Mouse (Mus musculus) myocyte (in vitro differentiated cells): ENCODE measurements around the gene Mat1a. TPM values are rescaled to one million over a fixed set of nuclear protein-coding genes. Genes with fewer than 3 reads are reported as not detected.

Experiments used
- H3K27me3 ChIP-seq: one replicate; pipeline ENCODE4 v1.6.1; 2011; ENCODE audit not compliant: control insufficient read depth, insufficient read depth, insufficient read length
- H3K36me3 ChIP-seq: one replicate; pipeline ENCODE4 v1.6.1; 2011; ENCODE audit not compliant: control insufficient read depth, insufficient read depth
- H3K4me2 ChIP-seq: one replicate; pipeline ENCODE4 v1.6.1; 2011; ENCODE audit warnings: low read depth, control low read depth
- H3K4me3 ChIP-seq: one replicate; pipeline ENCODE4 v1.5.1; 2011; ENCODE audit warnings: mild to moderate bottlenecking, control low read depth, moderate library complexity
- H3K79me2 ChIP-seq: one replicate; pipeline ENCODE4 v1.6.1; 2011; ENCODE audit not compliant: control insufficient read depth, insufficient read depth
- H3ac ChIP-seq: one replicate; pipeline ENCODE4 v1.6.1; 2011; ENCODE audit not compliant: control insufficient read depth, insufficient read length
- CEBPB ChIP-seq: IDR thresholded peaks from 2 replicates; pipeline ENCODE4 v1.6.1; 2011; ENCODE audit warnings: mild to moderate bottlenecking, moderate library complexity; ENCODE audit not compliant: poor library complexity, insufficient read depth, severe bottlenecking
- E2F4 ChIP-seq: IDR thresholded peaks from one replicate; pipeline ENCODE4 v1.6.1; 2011; ENCODE audit warnings: mild to moderate bottlenecking, control low read depth, moderate library complexity; ENCODE audit not compliant: insufficient read depth
- MAX ChIP-seq: IDR thresholded peaks from one replicate; pipeline ENCODE4 v1.6.1; 2011; ENCODE audit warnings: low read depth, mild to moderate bottlenecking, control low read depth
- MYOD1 ChIP-seq, 3 experiments: IDR thresholded peaks; one replicate each; pipeline ENCODE4 v1.6.1; 2011; ENCODE audit warnings: control low read depth in 2 of 3, low read depth in 2 of 3, mild to moderate bottlenecking in 2 of 3, moderate library complexity in 1 of 3; ENCODE audit not compliant: insufficient read length in 2 of 3, control insufficient read depth in 1 of 3
- MYOG ChIP-seq, 3 experiments: IDR thresholded peaks; one replicate each; pipeline ENCODE4 v1.6.1; 2011; ENCODE audit warnings: control low read depth in 2 of 3, low read depth in 2 of 3, mild to moderate bottlenecking in 2 of 3; ENCODE audit not compliant: insufficient read length in 2 of 3, control insufficient read depth in 1 of 3, insufficient read depth in 1 of 3
- POLR2A ChIP-seq: IDR thresholded peaks from one replicate; pipeline ENCODE4 v1.6.1; 2011; ENCODE audit warnings: low read depth, mild to moderate bottlenecking, control low read depth, moderate library complexity; ENCODE audit not compliant: insufficient read length
- POLR2AphosphoS2 ChIP-seq: IDR thresholded peaks from one replicate; pipeline ENCODE4 v1.6.1; 2011; ENCODE audit warnings: low read depth, control low read depth; ENCODE audit not compliant: insufficient read length
- REST ChIP-seq: IDR thresholded peaks from one replicate; pipeline ENCODE4 v1.6.1; 2011; ENCODE audit warnings: mild to moderate bottlenecking, control low read depth, moderate library complexity; ENCODE audit not compliant: insufficient read depth, insufficient read length
- SRF ChIP-seq: IDR thresholded peaks from one replicate; pipeline ENCODE4 v1.6.1; 2011; ENCODE audit warnings: low read depth; ENCODE audit not compliant: control insufficient read depth, insufficient read length
- TCF12 ChIP-seq: IDR thresholded peaks from one replicate; pipeline ENCODE4 v1.6.1; 2011; ENCODE audit warnings: mild to moderate bottlenecking, control low read depth; ENCODE audit not compliant: poor library complexity, insufficient read depth, severe bottlenecking
- TCF3 ChIP-seq: IDR thresholded peaks from one replicate; pipeline ENCODE4 v1.6.1; 2011; ENCODE audit warnings: low read depth, control low read depth; ENCODE audit not compliant: insufficient read length
- USF1 ChIP-seq: IDR thresholded peaks from one replicate; pipeline ENCODE4 v1.6.1; 2011; ENCODE audit warnings: low read depth, mild to moderate bottlenecking, control low read depth, moderate library complexity
- polyA plus RNA-seq: library from polyadenylated mRNA; unstranded; fragments of >200 nt; fragmentation: generic; extraction: Trizol; gene quantifications from one replicate; pipeline ENCODE4 v1.2.1, GENCODE M21; 2012; ENCODE audit warnings: missing spikeins

Mat1a gene
- polyA plus RNA-seq, 1 experiment, result not detected

DNA sequence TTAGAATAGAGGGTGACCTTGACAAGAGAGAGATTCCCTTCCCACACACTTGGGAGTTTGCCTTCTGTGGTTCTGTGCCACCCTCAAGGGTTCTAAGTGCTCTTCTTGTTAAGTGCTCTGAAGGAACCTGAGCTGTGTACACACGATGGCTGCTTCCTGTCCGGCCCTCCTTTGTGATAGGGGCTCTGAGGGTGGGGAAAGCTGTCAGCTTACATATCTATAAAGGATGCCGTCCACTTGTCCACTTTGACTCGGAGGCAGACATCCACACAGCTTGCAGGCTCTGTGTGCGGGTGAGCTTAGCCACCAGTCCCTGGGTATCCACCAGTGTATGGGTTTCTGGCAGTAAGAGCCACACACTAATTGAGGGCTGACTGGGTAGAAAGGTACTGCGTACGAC is 26.7 kb downstream of the Mat1a start, which contains the start of gene Sftpa1:
Sftpa1 (plus strand) TSS at position 243 of the 400 bp plus-strand sequence.
- Histone ChIP-seq H3K36me3 (no peaks in the 10 kb centered on the region), H3K4me3 (no peak within 1 kb of the TSS), H3K4me2 (no peak within 1 kb of the TSS), H3K79me2 (no peaks in the 10 kb centered on the region), H3ac (no peak within 1 kb of the TSS), H3K27me3 (peaks cover 6% of the 10 kb centered on the region)
- TF ChIP-seq SRF (no peak), USF1 (no peak), MAX (no peak), TCF3 (no peak), POLR2A (no peak), REST (no peak), MYOG (IDR thresholded peaks at IDR 0.05; ENCODE audit: control insufficient read depth in 1 of 3, insufficient read depth in 1 of 3, insufficient read length in 2 of 3, low read depth in 2 of 3) (no peak), TCF12 (no peak), POLR2AphosphoS2 (no peak), E2F4 (no peak), CEBPB (no peak), MYOD1 (IDR thresholded peaks at IDR 0.05; ENCODE audit: control insufficient read depth in 1 of 3, insufficient read length in 2 of 3, low read depth in 2 of 3) (no peak)

DNA sequence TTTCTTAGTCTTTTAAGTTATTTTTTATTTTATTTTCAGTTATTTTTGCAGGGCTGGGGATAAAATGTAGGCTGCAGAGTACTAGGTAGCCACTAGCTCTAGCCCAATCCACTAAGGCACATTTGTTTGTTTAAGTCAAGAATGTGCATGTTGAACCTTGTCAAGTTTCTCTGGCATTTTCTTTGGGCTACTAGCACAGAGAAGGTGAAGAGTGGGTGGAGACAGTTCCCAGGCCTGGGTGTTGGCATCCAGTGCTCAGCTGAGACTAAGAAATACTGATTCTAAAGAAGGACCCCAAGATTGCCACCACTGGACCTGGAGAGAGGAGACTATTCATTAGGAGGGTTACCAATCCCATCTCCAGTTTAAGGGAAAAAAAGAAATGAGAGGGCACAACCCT is 32.2 kb downstream of the Mat1a start:
- TF ChIP-seq USF1 (no peak), POLR2AphosphoS2 (no peak)
- H3K4me3 ChIP-seq, result no peak overlapping the region
- H3K36me3 ChIP-seq, result no peaks in the 10 kb centered on the region
- H3ac ChIP-seq, result no peak overlapping the region
- no peaks in the 10 kb centered on the region for H3K27me3 ChIP-seq
- no peaks in the 10 kb centered on the region for H3K79me2 ChIP-seq
- H3K4me2 ChIP-seq, result no peak overlapping the region

DNA sequence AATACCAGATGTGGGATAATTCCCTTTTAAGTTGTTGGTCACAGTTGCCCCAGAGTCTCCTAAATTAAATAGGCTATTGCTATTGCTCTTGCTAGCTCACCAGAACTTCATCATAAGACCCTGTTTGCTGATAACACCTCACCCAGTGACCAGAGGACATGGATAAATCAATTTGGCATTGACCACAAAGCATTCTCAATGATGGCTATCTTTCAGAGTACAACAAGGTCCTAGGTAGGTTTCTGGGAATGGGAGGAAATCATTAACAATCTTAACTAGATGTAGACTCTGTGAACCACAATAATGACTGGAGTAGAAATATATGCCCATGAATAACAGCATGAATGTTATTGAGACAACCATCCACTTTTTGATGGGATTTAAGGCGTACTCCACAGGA is 35.9 kb downstream of the Mat1a start:
- Histone ChIP-seq H3K4me2 (no peak overlapping the region), H3K79me2 (no peaks in the 10 kb centered on the region), H3K4me3 (no peak overlapping the region), H3ac (no peak overlapping the region), H3K36me3 (no peaks in the 10 kb centered on the region), H3K27me3 (no peaks in the 10 kb centered on the region)
- TF ChIP-seq MAX, result no peak
- TF ChIP-seq REST, result no peak
- no peak for TF ChIP-seq USF1
- TF ChIP-seq SRF, result no peak
- no peak for TF ChIP-seq POLR2A
- no peak for TF ChIP-seq TCF12
- TF ChIP-seq E2F4, result no peak
- no peak for TF ChIP-seq CEBPB
- TF ChIP-seq TCF3, result no peak
- TF ChIP-seq POLR2AphosphoS2, result no peak
- TF ChIP-seq MYOG (IDR thresholded peaks at IDR 0.05; ENCODE audit: control insufficient read depth in 1 of 3, insufficient read depth in 1 of 3, insufficient read length in 2 of 3, low read depth in 2 of 3), result no peak
- TF ChIP-seq MYOD1 (IDR thresholded peaks at IDR 0.05; ENCODE audit: control insufficient read depth in 1 of 3, insufficient read length in 2 of 3, low read depth in 2 of 3), result no peak

DNA sequence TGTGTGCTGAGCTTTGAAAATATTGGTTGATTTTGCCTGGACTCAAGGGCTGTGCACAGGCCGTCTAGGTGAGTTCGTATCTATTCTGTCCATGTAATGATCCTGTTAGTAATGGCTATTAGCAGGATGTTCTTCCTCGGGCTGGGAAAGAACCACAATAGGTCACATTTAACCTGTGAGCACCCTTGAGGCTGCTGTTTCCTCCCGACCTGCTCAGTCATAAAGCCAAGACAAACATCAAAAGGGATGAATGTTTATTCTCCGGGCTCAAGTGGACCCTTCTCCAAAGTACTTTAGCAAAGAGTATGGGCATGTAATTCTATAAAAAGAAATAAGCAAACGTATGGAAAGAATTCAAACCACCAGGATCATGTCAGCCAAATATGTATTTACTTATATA is 41.2 kb downstream of the Mat1a start:
- Histone ChIP-seq H3K79me2 (no peaks in the 10 kb centered on the region), H3ac (no peak overlapping the region)

DNA sequence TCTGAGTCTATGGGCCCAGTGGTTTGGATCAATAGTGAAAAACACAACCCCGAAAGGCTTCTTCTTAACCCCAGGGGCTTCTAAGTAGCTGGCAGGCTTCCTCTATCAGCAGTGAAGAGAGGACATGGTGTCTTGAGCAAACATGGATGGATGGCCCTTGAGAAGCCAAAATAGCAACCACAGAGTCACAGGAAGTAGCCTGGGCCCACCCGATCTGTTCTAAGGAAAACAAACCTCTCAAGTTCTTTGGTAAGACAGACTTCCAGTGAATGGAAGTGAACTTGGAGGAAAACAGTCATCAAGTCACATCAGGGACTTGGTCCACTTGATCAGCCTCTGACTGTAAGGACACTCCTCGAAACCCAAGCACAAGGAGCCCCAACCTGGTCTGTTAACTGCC is 42.1 kb downstream of the Mat1a start:
- no peaks in the 10 kb centered on the region for H3K36me3 ChIP-seq
- no peak for TF ChIP-seq REST
- no peak for TF ChIP-seq MYOD1 (IDR thresholded peaks at IDR 0.05; ENCODE audit: control insufficient read depth in 1 of 3, insufficient read length in 2 of 3, low read depth in 2 of 3)
- no peak for TF ChIP-seq MYOG (IDR thresholded peaks at IDR 0.05; ENCODE audit: control insufficient read depth in 1 of 3, insufficient read depth in 1 of 3, insufficient read length in 2 of 3, low read depth in 2 of 3)
- no peak for TF ChIP-seq E2F4
- TF ChIP-seq SRF, result no peak
- H3K4me3 ChIP-seq, result no peak overlapping the region
- no peaks in the 10 kb centered on the region for H3K79me2 ChIP-seq
- no peak overlapping the region for H3ac ChIP-seq
- no peak overlapping the region for H3K4me2 ChIP-seq
- H3K27me3 ChIP-seq, result no peaks in the 10 kb centered on the region

More for the DNA sequence above, 41.2 kb downstream of the Mat1a start:
- no peaks in the 10 kb centered on the region for H3K27me3 ChIP-seq
- TF ChIP-seq MAX (no peak), REST (no peak), USF1 (no peak), TCF12 (no peak), MYOG (IDR thresholded peaks at IDR 0.05; ENCODE audit: control insufficient read depth in 1 of 3, insufficient read depth in 1 of 3, insufficient read length in 2 of 3, low read depth in 2 of 3) (no peak), POLR2A (no peak), E2F4 (no peak), SRF (no peak), POLR2AphosphoS2 (no peak)
- no peak overlapping the region for H3K4me3 ChIP-seq
- no peak overlapping the region for H3K4me2 ChIP-seq
- H3K36me3 ChIP-seq, result no peaks in the 10 kb centered on the region
